Mouse (Mus musculus) CH12.LX (cell line): ENCODE measurements around the gene Opcml. TPM values are rescaled to one million over a fixed set of nuclear protein-coding genes. Genes with fewer than 3 reads are reported as not detected.

Experiments
- DNase-seq: peaks from one replicate; pipeline ENCODE4 v3.0.0-alpha.2; 2013; ENCODE audit errors: extremely low read depth
- H3K27ac ChIP-seq: 2 replicates; pipeline ENCODE4 v1.5.1; 2012; ENCODE audit warnings: low read depth, mild to moderate bottlenecking, control low read depth, moderate library complexity; ENCODE audit not compliant: insufficient read depth
- H3K27me3 ChIP-seq: replicated peaks from 2 replicates; pipeline ENCODE3; 2012; ENCODE audit warnings: inconsistent platforms
- H3K36me3 ChIP-seq, 2 experiments: replicated peaks in 1 of 2; 2 replicates each; pipeline versions ENCODE3 to v1.6.1; 2012; ENCODE audit warnings: inconsistent platforms in 1 of 2, low read length in 1 of 2, mild to moderate bottlenecking in 1 of 2, mixed read lengths in 1 of 2, moderate library complexity in 1 of 2; ENCODE audit not compliant: control insufficient read depth in 1 of 2, insufficient read depth in 1 of 2
- H3K4me1 ChIP-seq, 2 experiments: 2 replicates each; pipeline ENCODE4 v1.6.1; 2012; ENCODE audit warnings: inconsistent platforms in 1 of 2, moderate library complexity in 1 of 2; ENCODE audit not compliant: insufficient read depth in 2 of 2, control insufficient read depth in 1 of 2
- H3K4me2 ChIP-seq: 2 replicates; pipeline ENCODE4 v1.6.1; 2012; ENCODE audit warnings: low read depth, mild to moderate bottlenecking, control low read depth; ENCODE audit not compliant: poor library complexity, insufficient read depth, severe bottlenecking
- H3K4me3 ChIP-seq, 3 experiments: fragments of 150-350 bp in 1 of 3; sonication (generic) in 1 of 3; replicated peaks in 1 of 3; 2 replicates each; pipeline versions ENCODE3 to v1.5.1; 2011 to 2012; ENCODE audit warnings: low read depth in 2 of 3, low read length in 2 of 3, mild to moderate bottlenecking in 2 of 3, moderate library complexity in 2 of 3, control low read depth in 1 of 3, improper control_type of control experiment in 1 of 3, inconsistent platforms in 1 of 3, mixed read lengths in 1 of 3; ENCODE audit not compliant: poor library complexity in 1 of 3
- H3K79me2 ChIP-seq: replicated peaks from 2 replicates; pipeline ENCODE4 v1.6.1; 2012; ENCODE audit warnings: mild to moderate bottlenecking, moderate library complexity; ENCODE audit not compliant: control insufficient read depth, poor library complexity, insufficient read depth, severe bottlenecking; ENCODE audit errors: extremely low read depth
- H3K9ac ChIP-seq: 2 replicates; pipeline ENCODE4 v1.6.1; 2012; ENCODE audit warnings: low read depth, mild to moderate bottlenecking, control low read depth, moderate library complexity; ENCODE audit not compliant: insufficient read depth
- H3K9me3 ChIP-seq: replicated peaks from 2 replicates; pipeline ENCODE3; 2012; ENCODE audit warnings: low read length, inconsistent platforms, mixed read lengths
- CHD1 ChIP-seq: IDR thresholded peaks from 2 replicates; pipeline ENCODE4 v1.6.1; 2012; ENCODE audit warnings: low read depth, low read length, improper control_type of control experiment, inconsistent platforms
- CTCF ChIP-seq, 2 experiments: IDR thresholded peaks in 1 of 2; conservative IDR thresholded peaks in 1 of 2; 2 replicates each; pipeline ENCODE4 v1.5.1; 2011 to 2012; ENCODE audit warnings: low read depth in 2 of 2, low read length in 2 of 2, improper control_type of control experiment in 1 of 2, inconsistent platforms in 1 of 2, mild to moderate bottlenecking in 1 of 2, moderate library complexity in 1 of 2
- EP300 ChIP-seq: IDR thresholded peaks from 2 replicates; pipeline ENCODE4 v1.6.1; 2011; ENCODE audit warnings: low read length, improper control_type of control experiment
- GABPA ChIP-seq: IDR thresholded peaks from 2 replicates; pipeline ENCODE4 v1.6.1; 2012; ENCODE audit warnings: low read depth, low read length, improper control_type of control experiment, inconsistent platforms; ENCODE audit not compliant: insufficient replicate concordance
- JUN ChIP-seq: IDR thresholded peaks from 2 replicates; pipeline ENCODE4 v1.6.1; 2011; ENCODE audit warnings: low read depth, mild to moderate bottlenecking, low read length, improper control_type of control experiment, moderate library complexity; ENCODE audit not compliant: insufficient read depth
- JUND ChIP-seq: conservative IDR thresholded peaks from 2 replicates; pipeline ENCODE4 v1.6.1; 2011; ENCODE audit warnings: low read depth, low read length, improper control_type of control experiment
- MAX ChIP-seq: IDR thresholded peaks from 2 replicates; pipeline ENCODE4 v1.6.1; 2011; ENCODE audit warnings: low read length, improper control_type of control experiment
- MAZ ChIP-seq: IDR thresholded peaks from 2 replicates; pipeline ENCODE4 v1.6.1; 2012; ENCODE audit warnings: low read depth, mild to moderate bottlenecking, inconsistent platforms, low read length, improper control_type of control experiment, moderate library complexity
- MEF2A ChIP-seq: IDR thresholded peaks from 2 replicates; pipeline ENCODE4 v1.6.1; 2014; ENCODE audit warnings: low read depth, mild to moderate bottlenecking, inconsistent platforms, low read length, improper control_type of control experiment, borderline replicate concordance
- MXI1 ChIP-seq: IDR thresholded peaks from 2 replicates; pipeline ENCODE4 v1.6.1; 2011; ENCODE audit warnings: mild to moderate bottlenecking, low read depth, low read length, improper control_type of control experiment
- SIN3A ChIP-seq: IDR thresholded peaks from 2 replicates; pipeline ENCODE4 v1.6.1; 2012; ENCODE audit warnings: low read length, improper control_type of control experiment, inconsistent platforms
- SMC3 ChIP-seq: IDR thresholded peaks from 2 replicates; pipeline ENCODE4 v1.6.1; 2011; ENCODE audit warnings: low read depth, low read length, improper control_type of control experiment
- TBP ChIP-seq: conservative IDR thresholded peaks from 2 replicates; pipeline ENCODE4 v1.6.1; 2011; ENCODE audit warnings: low read depth, low read length, improper control_type of control experiment
- TCF12 ChIP-seq: IDR thresholded peaks from 2 replicates; pipeline ENCODE4 v1.6.1; 2014; ENCODE audit warnings: low read depth, mild to moderate bottlenecking, inconsistent platforms, low read length, improper control_type of control experiment
- UBTF ChIP-seq: IDR thresholded peaks from 2 replicates; pipeline ENCODE4 v1.6.1; 2012; ENCODE audit warnings: low read depth, mild to moderate bottlenecking, inconsistent platforms, low read length, improper control_type of control experiment, moderate library complexity
- USF1 ChIP-seq: IDR thresholded peaks from 2 replicates; pipeline ENCODE4 v1.6.1; 2014; ENCODE audit warnings: low read depth, mild to moderate bottlenecking, inconsistent platforms, low read length, improper control_type of control experiment
- USF2 ChIP-seq: conservative IDR thresholded peaks from 2 replicates; pipeline ENCODE4 v1.6.1; 2011; ENCODE audit warnings: low read depth, low read length, improper control_type of control experiment
- ZC3H11A ChIP-seq: IDR thresholded peaks from 2 replicates; pipeline ENCODE4 v1.6.1; 2012; ENCODE audit warnings: low read depth, mild to moderate bottlenecking, inconsistent platforms, low read length, improper control_type of control experiment
- dilution Hi-C: fragments of 300-500 bp; cut with MboI; formaldehyde crosslinking; loops from 2 replicates; pipeline ENCODE4 v1.14.3; 2020; ENCODE audit warnings: low sequenced_read_pairs; ENCODE audit not compliant: extremely low pct_unique_long_range_greater_than_20kb, extremely low pct_ligation_motif_present
- in situ Hi-C: fragments of 300-500 bp; cut with MboI; formaldehyde crosslinking; loops from 3 replicates; pipeline ENCODE4 v1.14.3; 2019; ENCODE audit warnings: low sequenced_read_pairs, low pct_ligation_motif_present, low pct_unique_long_range_greater_than_20kb, mixed read lengths
- polyA plus RNA-seq: library from polyadenylated mRNA; unstranded; fragments of >175 nt; gene quantifications from 2 replicates; pipeline ENCODE4 v1.2.1, GENCODE M21; 2012; ENCODE audit warnings: low read depth; ENCODE audit not compliant: insufficient read length
- total RNA-seq, 2 experiments: library from RNA; depleted of rRNA; stranded (reverse); fragments of 300-350 nt in 1 of 2; fragments of >200 nt in 1 of 2; gene quantifications; 2 replicates each; pipeline ENCODE4 v1.2.3; 2012 to 2014

The Opcml gene
- total and polyA plus RNA-seq, 3 experiments: 0.34 to 0.60 TPM; not detected in 1

GRCm38 (mm10) chr9:27996536-27996935 lies 206.0 kb downstream of the Opcml start:
- H3K27me3 ChIP-seq: no peaks in the 10 kb centered on the region
- no peak overlapping the region for H3K4me2 ChIP-seq
- no peak overlapping the region for H3K9ac ChIP-seq
- dilution Hi-C loops (no loop called here), in situ Hi-C loops (no loop called here)
- TF ChIP-seq USF2 (no peak), EP300 (no peak), USF1 (no peak), CTCF (conservative IDR thresholded peaks at IDR 0.05 in 1 of 2, IDR thresholded peaks at IDR 0.05 in 1 of 2; ENCODE audit: low read depth in 2 of 2, low read length in 2 of 2) (no peak), JUN (no peak), MEF2A (no peak), MAX (no peak), MXI1 (no peak)
- H3K4me3 ChIP-seq: no peak overlapping the region
- no peak for DNase-seq
- H3K79me2 ChIP-seq: no peaks in the 10 kb centered on the region
- H3K27ac ChIP-seq: no peak overlapping the region
- H3K9me3 ChIP-seq: peaks cover 10% of the 10 kb centered on the region
- no peaks in the 10 kb centered on the region for H3K36me3 ChIP-seq
- no peaks in the 10 kb centered on the region for H3K4me1 ChIP-seq

GRCm38 (mm10) chr9:27998767-27999166 lies 208.2 kb downstream of the Opcml start:
- no peak overlapping the region for H3K4me3 ChIP-seq
- no peak for DNase-seq
- H3K79me2 ChIP-seq: no peaks in the 10 kb centered on the region
- H3K9me3 ChIP-seq: peaks cover 8% of the 10 kb centered on the region
- H3K4me1 ChIP-seq: no peaks in the 10 kb centered on the region
- no peaks in the 10 kb centered on the region for H3K27me3 ChIP-seq
- H3K27ac ChIP-seq: no peak overlapping the region
- no peak overlapping the region for H3K9ac ChIP-seq
- TF ChIP-seq CTCF (conservative IDR thresholded peaks at IDR 0.05 in 1 of 2, IDR thresholded peaks at IDR 0.05 in 1 of 2; ENCODE audit: low read depth in 2 of 2, low read length in 2 of 2) (no peak), GABPA (no peak), TBP (no peak), MAZ (no peak), SIN3A (no peak), UBTF (no peak), ZC3H11A (no peak), SMC3 (no peak), MEF2A (no peak), TCF12 (no peak), CHD1 (no peak), JUND (no peak), USF1 (no peak)
- TF ChIP-seq, all 38 proteins: peak for 0
- dilution Hi-C loops (no loop called here), in situ Hi-C loops (no loop called here)
- Histone ChIP-seq H3K4me2 (no peak overlapping the region), H3K36me3 (no peaks in the 10 kb centered on the region)
